Mouse (Mus musculus) effector memory CD4-positive, alpha-beta T cell, adult 7 months (primary cell): Measurements from ENCODE around the gene Npdc1. TPM values are rescaled to one million over a fixed set of nuclear protein-coding genes. Genes with fewer than 3 reads are reported as not detected.

ENCODE experiments used
- polyA plus RNA-seq: library from polyadenylated mRNA; unstranded; fragments of 100-300 nt; shearing (Covaris generic); gene quantifications from one replicate; pipeline ENCODE4 v1.2.1, GENCODE M21; 2017

Gene Npdc1
- polyA plus RNA-seq: 2.1 TPM

DNA sequence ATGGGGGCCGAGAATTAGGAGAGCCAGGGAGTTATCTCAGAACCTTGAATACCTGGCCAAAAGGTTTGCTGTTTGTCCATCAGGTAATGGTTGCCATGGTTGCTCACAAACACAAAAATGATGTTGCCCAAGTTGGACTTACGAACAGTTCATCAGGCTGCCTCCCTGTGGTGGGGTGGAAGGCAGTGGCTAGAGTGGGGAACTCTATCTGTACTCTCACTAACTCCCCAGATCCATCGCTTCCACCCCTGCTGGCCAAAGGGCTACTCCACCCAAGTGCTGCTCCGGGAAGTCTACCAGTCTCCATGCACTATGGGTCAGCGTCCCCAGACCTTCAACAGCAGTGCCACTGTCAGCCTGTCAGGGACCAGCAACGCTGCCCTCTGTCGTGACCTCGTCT, at the start of gene Npdc1:
Gene Npdc1, plus strand, starts transcription at position 301 of the 400 bp plus-strand sequence.

DNA sequence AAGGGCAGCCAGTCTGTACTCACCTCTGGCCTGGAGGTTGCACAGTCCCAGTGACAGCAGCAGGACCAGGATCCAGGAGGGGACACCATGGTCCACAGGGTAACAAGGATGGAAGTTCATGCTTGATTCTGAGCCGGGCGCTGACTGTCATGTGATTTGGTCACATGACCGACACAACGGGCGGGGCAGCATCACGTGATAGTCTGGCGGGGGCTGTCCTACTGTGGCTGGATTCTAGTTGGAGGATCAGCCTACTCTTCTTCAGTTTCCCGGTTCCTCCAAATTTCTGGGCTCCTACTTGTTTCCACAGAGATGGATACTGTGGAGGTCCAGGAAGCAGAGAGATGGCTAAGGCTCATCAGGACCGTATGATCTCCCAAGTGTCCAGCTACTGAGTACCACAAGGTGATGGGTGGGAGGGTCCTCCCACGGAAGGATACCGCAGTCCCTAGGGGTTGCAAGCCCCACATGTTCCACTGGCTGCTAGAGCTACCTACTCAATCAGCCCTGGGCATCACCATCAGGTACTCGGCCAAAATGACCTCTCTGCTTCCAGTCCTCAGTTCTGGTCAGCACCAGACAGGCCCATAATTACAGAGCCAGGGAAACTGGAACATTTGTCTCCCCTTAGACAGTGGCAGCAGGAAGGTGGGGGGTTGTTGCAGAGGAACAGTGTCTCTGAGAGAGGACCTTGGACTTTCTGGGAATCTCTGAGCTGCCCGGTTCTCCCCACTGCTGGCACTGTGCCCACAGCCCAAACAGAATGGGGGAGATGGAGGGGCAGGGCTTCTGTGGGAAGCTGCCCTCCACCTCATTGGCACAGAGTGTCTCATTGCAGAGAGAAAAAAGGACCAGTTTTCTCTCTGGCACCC, 42.7 kb upstream of the Npdc1 start, which contains the start of gene Dpp7:
Gene Dpp7, minus strand, starts transcription at position 152 of the 872 bp plus-strand sequence.

DNA sequence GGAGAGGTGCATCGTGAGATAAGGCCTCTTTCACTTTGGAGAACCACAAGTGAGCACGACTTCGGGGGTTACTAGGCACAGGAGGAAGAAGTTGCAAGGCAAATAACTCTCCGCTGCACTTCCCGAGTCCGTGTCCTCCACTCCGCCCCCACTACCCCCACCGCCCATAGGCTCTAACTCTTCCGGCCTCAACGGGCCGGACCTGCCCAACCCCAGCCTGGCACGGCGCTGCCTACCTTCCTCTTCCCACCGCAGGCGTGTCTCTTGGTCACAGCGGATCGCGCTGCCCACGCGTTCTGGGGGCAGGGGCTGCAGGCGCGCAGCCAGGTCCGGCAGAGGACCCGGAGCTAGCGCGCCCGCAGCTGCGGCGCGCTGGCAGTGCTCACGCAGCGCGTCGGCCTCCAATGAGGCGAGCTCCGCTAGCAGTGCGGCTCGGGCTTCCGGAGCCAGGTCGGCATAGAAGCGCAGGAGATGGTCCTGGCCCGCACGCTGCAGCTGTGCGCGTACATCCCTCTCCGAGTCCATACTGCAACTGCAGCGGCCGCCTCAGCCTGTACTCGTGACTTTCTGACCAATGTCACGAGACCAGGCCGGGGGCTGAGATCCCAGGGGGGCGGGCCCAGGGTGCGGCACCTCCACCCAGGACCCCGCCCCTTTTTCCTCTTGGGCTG, 33.9 kb upstream of the Npdc1 start, which contains the start of gene Uap1l1:
Gene Uap1l1, minus strand, starts transcription at position 592 of the 671 bp plus-strand sequence.

DNA sequence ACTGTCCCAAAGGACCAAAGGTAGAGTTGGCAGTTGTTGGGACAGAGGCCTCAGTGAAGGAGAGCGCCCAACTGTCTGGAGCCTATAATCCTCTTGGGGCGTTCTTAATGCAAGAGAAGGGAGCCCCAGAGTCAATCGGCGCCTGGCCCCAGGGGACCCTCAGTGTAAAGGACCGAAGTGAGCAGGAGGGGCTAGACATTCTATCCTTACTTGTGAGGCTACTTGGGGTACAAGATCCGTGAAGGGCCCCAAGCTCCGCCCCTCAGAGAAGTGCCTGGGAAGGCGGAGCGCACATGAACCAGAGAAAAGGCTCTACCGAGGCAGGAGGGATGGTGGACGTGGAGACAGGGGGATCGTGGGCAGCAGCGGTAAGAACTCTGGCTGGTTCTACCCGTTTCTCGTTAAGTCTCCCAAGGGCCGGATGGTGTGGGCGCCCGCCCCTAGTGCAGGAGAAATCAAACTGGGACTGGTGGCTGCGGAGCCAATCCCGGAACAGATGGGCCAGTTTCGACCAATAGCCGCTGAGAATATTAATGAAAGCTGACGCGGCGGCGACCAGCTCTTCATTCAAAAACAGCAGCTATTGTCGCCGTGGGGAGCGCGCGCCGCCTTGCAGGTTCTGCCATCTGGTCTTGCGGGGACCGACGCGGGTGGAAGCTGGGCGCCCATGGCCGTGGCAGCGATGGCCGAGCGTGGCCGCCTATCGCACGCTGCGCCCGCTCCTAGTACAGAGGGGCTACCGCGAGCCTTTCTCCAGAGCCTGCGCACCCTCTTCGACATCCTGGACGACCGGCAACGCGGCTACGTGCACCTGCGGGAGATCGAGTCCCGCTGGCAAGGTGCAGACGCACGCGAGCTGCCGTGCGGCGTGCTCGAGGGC, 27.1 kb upstream of the Npdc1 start, which contains the start of gene Sapcd2:
Gene Sapcd2, plus strand, starts transcription at position 558 of the 880 bp plus-strand sequence.

GRCm38 (mm10) chr2:25395721-25396596, 3.2 kb upstream of the Npdc1 start, which contains the start of gene Entpd2:
Gene Entpd2 (plus strand): TSS chr2:25395874.

GRCm38 (mm10) chr2:25422587-25423410, 23.6 kb downstream of the Npdc1 start, which contains the start of gene Fut7:
Gene Fut7 (plus strand): TSS chr2:25423267.

GRCm38 (mm10) chr2:25428442-25429236, 29.5 kb downstream of the Npdc1 start, which contains the start of gene Abca2:
Gene Abca2 (plus strand): TSS chr2:25428703.

DNA sequence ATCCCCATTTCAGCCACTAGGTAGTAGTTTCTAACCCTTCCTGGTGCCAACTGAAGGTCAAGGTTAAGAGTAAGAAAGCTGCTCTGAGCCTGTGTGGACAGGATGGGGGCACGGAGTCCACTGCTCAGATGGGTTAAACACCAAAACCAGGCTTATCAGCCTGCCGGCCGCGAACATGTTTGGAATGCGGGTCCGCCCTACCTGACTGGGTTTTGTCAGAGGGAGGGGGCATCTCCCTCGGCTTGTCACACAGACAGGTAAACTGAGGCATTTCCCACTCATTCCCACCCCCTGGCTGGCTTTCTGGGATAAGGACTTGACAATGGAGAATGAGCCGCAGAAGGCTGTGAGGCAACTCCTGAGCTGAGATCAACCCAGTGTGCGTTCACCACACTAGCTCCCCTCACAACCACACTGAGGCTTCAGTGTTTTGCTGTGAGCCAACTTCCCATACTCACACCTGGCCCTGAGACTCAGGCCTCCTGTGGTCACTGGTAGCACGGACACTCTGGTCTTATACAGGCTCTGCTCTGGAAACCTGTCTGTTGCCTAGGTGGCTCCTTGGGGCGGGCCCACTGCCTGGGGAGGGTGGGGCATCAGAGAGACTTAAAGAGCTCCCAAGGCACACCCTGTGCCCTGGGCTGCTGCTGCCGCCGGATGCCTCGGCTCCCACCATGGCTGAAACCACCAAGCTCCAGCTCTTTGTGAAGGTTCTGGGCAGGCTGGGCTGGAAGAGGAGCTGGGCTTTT, 57.2 kb downstream of the Npdc1 start, which contains the start of gene Clic3:
Gene Clic3, plus strand, starts transcription at position 634 of the 749 bp plus-strand sequence.

Other genes with a start within 250 kb of the Npdc1 start
- gene Nrarp, start 218.6 kb upstream of the Npdc1 start, polyA plus RNA-seq: 8.6 TPM
- gene Tor4a, start 202.5 kb upstream of the Npdc1 start, polyA plus RNA-seq: 32.6 TPM
- 86.6 TPM for gene Nelfb, start 187.9 kb upstream of the Npdc1 start, polyA plus RNA-seq
- 0.68 TPM for gene Stpg3, start 184.7 kb upstream of the Npdc1 start, polyA plus RNA-seq
- gene Fam166a, start 180.6 kb upstream of the Npdc1 start, polyA plus RNA-seq: not detected
- gene Tubb4b, start 174.6 kb upstream of the Npdc1 start, polyA plus RNA-seq: 119 TPM
- gene Slc34a3, start 165.0 kb upstream of the Npdc1 start, polyA plus RNA-seq: not detected
- not detected for gene Rnf224, start 162.6 kb upstream of the Npdc1 start, polyA plus RNA-seq
- not detected for gene Rnf208, start 157.1 kb upstream of the Npdc1 start, polyA plus RNA-seq
- not detected for gene Cysrt1, start 156.9 kb upstream of the Npdc1 start, polyA plus RNA-seq
- gene AL732309.1, start 152.5 kb upstream of the Npdc1 start, polyA plus RNA-seq: 5.2 TPM
- 13.5 TPM for gene Tmem203, start 143.9 kb upstream of the Npdc1 start, polyA plus RNA-seq
- gene Tprn, start 136.7 kb upstream of the Npdc1 start, polyA plus RNA-seq: 25.6 TPM
- 64.4 TPM for gene Ssna1, start 126.9 kb upstream of the Npdc1 start, polyA plus RNA-seq
- gene Anapc2, start 126.9 kb upstream of the Npdc1 start, polyA plus RNA-seq: 76.4 TPM
- gene Tmem210, start 111.2 kb upstream of the Npdc1 start, polyA plus RNA-seq: 0.91 TPM
- gene Lrrc26, start 109.4 kb upstream of the Npdc1 start, polyA plus RNA-seq: not detected
- not detected for gene Grin1, start 80.2 kb upstream of the Npdc1 start, polyA plus RNA-seq
- gene Man1b1, start 67.0 kb upstream of the Npdc1 start, polyA plus RNA-seq: 25.5 TPM
- gene Dpp7, start 43.0 kb upstream of the Npdc1 start, polyA plus RNA-seq: 12.7 TPM
- 23.4 TPM for gene Uap1l1, start 33.7 kb upstream of the Npdc1 start, polyA plus RNA-seq
- not detected for gene Sapcd2, start 27.0 kb upstream of the Npdc1 start, polyA plus RNA-seq
- gene Entpd2, start 3.5 kb upstream of the Npdc1 start, polyA plus RNA-seq: not detected
- 0.26 TPM for gene Fut7, start 23.9 kb downstream of the Npdc1 start, polyA plus RNA-seq
- gene Abca2, start 29.4 kb downstream of the Npdc1 start, polyA plus RNA-seq: 51.3 TPM
- gene Clic3, start 57.5 kb downstream of the Npdc1 start, polyA plus RNA-seq: 1.0 TPM
- gene Paxx, start 61.7 kb downstream of the Npdc1 start, polyA plus RNA-seq: 50.2 TPM
- gene Ptgds, start 70.7 kb downstream of the Npdc1 start, polyA plus RNA-seq: not detected
- not detected for gene Lcn12, start 94.6 kb downstream of the Npdc1 start, polyA plus RNA-seq
- gene Fbxw5, start 101.4 kb downstream of the Npdc1 start, polyA plus RNA-seq: 71.7 TPM
- 4.6 TPM for gene C8g, start 102.4 kb downstream of the Npdc1 start, polyA plus RNA-seq
- gene Traf2, start 147.6 kb downstream of the Npdc1 start, polyA plus RNA-seq: 81.5 TPM
- 237 TPM for gene Edf1, start 158.5 kb downstream of the Npdc1 start, polyA plus RNA-seq
- 1.4 TPM for gene Mamdc4, start 175.5 kb downstream of the Npdc1 start, polyA plus RNA-seq
- gene Phpt1, start 175.9 kb downstream of the Npdc1 start, polyA plus RNA-seq: 49.8 TPM
- 1.1 TPM for gene Ajm1, start 182.4 kb downstream of the Npdc1 start, polyA plus RNA-seq
- 33.1 TPM for gene Rabl6, start 209.2 kb downstream of the Npdc1 start, polyA plus RNA-seq
- 0.22 TPM for gene Ccdc183, start 218.3 kb downstream of the Npdc1 start, polyA plus RNA-seq
- gene Tmem141, start 222.7 kb downstream of the Npdc1 start, polyA plus RNA-seq: 4.9 TPM
- not detected for gene Fcna, start 228.7 kb downstream of the Npdc1 start, polyA plus RNA-seq